Mouse (Mus musculus): ENCODE measurements around the gene Lrmda.
"Not testable (repeated sequence)": the region's sequence is repeated elsewhere in the genome, so short reads cannot be mapped to it uniquely, and the experiment has no call there.

The Lrmda gene

DNA sequence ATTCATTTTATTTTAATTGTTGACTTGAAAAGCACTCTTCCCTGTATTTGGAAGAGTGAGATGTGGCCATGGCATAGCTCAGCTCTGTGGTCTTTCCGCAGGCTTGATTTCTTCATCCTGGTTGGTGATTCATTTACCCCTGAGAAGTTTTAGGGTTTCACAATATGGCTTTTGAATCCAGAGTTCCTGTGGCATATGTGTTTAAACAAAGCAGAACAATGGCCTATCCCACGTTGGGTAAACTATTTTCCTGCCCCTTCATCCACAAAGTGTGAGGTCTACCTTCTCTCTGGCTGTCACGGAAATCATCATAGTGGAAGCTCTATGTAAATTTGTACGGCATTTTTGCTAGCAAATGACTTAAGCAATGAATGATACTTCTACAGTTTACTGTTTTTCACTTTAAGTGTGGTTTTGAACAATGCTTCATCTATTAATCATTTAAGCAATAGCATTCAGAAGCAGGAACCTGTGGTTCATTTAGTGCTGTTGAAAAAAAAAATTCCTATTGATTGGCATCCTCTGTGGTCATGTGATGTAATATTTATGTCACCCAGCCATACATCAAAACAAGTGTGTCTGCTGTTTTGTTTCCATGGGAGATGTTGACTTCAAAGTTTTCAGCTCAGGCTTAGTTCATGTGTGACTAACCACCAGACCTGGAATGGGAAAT is 567.9 kb downstream of the Lrmda start:
- no peak for DNase-seq (ENCODE audit: low spot score)

DNA sequence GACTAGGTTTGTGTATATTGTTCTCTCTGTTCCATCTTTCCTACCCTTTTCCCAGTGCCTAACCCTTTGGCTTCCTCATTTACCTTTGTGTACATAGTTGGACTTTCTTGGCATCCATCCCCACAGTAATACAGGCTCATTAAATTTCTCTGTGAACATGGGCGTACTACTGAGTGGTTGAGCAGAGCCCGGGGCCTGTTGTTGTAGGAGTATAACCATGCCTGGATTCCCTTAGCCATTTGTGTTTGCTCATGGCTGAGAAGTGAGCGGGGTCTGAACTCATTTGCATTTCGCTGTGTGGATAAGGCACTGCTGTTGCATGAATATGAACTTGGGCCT is 568.4 kb downstream of the Lrmda start:
- no peak for DNase-seq (ENCODE audit: low spot score)

DNA sequence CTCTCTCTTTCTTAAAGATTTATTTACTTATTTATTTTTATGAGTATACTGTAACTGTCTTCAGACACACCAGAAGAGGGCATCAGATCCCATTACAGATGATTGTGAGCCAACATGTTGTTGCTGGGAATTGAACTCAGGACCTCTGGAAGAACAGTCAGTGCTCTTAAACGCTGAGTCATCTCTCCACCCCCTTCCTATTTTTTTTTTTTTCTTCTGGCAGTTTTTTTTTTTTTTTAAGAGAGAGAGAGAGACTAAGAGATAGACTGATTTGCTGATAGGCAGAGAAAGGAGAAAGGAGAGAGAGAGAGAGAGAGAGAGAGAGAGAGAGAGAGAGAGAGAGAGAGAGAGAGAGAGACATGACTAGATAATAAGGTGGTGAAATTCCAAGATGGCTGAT is 568.9 kb downstream of the Lrmda start:
- not testable (repeated sequence) for DNase-seq (ENCODE audit: low spot score)

- no peak for DNase-seq (ENCODE audit: low spot score)
These were observed 570.1 kb downstream of the Lrmda start for GRCm38 (mm10) chr14:22589503-22590215.

DNA sequence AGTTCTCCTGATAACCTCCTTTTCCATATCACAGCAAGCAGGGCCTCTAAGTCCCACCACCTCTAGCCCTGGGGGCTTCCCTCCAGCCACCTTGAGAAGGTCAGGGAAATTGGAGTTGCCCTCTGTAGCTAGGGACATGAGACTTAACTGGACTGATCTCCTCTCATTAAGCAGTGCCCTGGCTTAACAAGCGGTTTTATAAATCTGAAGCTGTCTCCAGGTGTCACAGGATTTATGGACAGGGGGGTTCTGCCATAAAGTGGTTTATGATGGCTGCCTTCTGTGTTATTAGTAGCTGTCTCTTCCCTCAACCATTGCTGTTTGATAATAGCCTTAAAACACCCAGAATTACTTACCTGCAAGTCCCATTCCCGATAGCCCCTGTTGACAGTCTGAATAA is 571.7 kb downstream of the Lrmda start:
- no peak for DNase-seq (ENCODE audit: low spot score)

GRCm38 (mm10) chr14:22597508-22597907 is 578.0 kb downstream of the Lrmda start:
- DNase-seq (ENCODE audit: low spot score), result no peak

DNA sequence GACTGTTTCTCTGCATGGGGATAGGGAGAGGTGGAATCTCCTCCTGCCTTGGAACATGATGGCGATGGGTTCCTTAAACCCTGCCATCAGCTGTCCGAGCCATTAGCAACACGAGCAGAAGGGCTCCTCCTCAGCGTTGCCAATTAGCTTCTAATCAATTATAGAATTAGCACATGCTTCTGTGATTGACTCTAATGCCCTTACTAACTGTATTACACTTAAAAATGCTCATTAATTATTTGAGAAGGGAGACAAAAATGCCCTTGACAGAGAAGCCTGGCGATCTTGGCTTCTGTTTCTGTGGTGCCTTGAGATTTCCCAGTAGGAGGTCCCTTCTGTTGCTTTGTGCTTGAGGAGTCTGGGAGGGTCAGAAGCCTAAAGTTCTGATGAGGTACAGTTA is 579.1 kb downstream of the Lrmda start:
- no peak for DNase-seq (ENCODE audit: low spot score)

DNA sequence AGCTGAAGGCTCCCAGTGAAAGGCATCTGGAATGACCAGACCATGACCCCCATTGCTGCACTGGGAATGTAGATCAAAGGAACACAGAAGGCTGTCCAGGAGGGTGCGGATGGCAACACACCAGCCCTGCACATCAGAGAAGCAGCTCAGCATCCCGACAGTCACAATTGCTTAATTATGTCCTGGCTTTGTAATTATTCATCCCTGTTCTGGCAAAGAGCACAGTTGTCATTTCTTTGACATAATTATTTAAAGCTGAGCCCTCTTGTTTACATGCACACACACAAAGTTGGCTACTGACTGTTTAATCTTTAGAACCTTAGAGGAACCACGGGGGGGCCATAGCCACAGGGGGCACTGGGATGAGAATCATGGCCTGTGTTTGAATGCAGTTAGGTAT is 580.7 kb downstream of the Lrmda start:
- no peak for DNase-seq (ENCODE audit: low spot score)

DNA sequence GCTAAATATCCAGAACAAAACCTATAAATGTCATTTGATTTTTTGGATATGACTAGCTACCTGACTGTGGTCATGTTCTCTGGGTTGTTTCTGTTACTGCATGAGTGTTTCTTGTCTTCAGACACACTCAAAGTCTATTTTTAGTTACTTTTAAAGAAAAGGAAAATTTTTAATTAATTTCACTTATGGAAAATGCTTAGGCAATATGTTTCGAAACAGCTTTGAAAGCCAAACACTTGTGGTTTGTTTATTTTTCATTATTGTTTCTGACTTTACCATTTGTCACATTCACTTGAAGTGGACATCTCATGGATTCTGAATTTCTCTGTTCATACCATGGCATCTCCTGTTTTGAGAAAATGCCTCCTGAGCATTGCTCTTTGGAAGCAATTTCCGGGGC is 582.8 kb downstream of the Lrmda start:
- DNase-seq (ENCODE audit: low spot score), result no peak

DNA sequence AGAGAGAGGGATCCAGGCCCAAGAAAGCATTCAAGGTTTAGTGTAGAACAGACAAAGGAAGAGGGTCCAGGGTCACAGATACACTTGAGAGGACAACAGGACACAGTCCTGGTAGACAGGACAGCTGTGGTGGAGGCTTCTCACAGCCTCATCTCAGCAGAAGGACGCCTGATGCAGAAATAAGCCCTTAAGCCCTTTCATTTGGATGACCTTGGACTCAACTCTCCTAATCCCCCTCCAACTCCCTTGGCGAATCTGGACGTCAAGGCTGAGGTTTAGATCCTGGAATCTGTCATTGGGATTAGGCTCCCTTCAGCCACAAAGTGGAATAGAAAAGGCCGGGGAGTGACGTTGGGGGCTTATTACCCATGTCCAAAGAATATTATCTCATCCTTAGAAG is 589.1 kb downstream of the Lrmda start:
- DNase-seq (ENCODE audit: low spot score), result no peak

- no peak for DNase-seq (ENCODE audit: low spot score)
These were observed 590.0 kb downstream of the Lrmda start for GRCm38 (mm10) chr14:22609261-22610245.

DNA sequence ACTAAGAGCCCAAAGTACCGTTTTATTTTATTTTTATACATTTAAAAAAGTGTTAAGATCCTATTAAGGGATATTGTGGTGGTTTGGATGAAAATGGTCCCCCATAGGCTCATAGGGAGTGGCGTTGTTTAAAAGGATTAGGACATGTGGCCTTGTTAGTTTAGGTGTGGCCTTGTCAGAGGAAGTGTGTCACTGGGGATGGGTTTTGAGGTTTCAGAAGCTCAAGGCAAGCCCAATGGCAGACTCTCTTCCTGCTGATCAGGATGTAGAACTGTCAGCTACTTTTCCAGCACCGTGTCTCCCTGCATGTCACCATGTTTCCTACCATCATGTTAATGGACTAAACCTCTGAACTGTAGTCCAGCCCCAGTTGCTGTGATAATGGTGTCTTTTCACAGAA is 591.5 kb downstream of the Lrmda start:
- DNase-seq (ENCODE audit: low spot score), result no peak

DNA sequence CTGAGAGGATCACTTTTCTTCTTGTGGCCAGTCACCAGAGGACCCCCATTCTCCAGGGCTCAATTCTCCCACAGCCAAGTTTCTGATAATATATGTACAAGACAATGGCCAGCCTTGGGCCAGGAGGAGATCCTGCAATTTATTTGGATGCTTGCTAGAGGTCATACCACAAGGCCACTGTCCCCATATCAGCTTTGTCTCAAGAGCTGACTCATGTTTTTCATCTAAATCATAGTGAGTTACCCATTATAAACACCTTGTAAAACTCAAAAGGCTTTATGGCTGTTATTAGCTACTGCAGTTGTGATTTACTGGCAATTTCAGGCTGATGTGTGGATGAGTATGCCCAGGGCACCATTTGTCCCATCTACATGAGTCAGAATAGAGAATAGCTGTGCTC is 600.7 kb downstream of the Lrmda start:
- no peak for DNase-seq (ENCODE audit: low spot score)

GRCm38 (mm10) chr14:22621941-22622340 is 602.4 kb downstream of the Lrmda start:
- DNase-seq (ENCODE audit: low spot score), result no peak

DNA sequence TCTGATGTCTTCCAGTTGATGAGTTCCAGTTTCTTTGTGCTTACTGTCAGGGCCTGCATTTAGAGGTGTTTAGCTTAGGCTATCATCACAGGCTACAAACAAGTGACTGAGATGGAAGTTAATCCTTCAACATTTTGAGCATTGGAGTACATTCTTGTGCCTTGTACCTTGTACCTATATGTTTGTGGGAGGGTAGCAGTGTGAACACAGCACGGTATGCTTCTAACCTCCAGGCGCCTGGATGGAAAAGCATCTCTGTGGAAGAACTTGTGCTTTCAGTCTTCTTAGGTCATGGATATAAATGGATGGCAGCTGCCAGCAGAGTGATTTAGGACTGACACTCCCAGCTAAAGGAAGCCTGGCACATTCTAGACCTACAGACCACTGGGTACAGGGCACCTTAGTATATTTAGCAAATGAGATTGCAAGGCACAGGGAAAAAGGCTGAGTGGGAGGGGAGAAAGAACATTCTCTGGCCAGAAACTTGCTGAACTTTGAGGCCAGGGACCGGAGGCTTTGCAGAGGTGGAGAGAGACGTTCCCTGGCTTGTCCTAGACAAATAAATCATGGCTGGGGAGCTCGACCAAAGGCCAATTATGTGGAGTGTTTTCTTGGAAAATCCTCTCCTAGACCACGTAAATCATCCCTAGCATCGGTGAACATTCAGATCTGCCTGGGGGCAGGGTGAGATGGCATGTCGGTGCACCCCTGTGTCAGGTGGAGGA is 607.8 kb downstream of the Lrmda start:
- no peak for DNase-seq (ENCODE audit: low spot score)

DNA sequence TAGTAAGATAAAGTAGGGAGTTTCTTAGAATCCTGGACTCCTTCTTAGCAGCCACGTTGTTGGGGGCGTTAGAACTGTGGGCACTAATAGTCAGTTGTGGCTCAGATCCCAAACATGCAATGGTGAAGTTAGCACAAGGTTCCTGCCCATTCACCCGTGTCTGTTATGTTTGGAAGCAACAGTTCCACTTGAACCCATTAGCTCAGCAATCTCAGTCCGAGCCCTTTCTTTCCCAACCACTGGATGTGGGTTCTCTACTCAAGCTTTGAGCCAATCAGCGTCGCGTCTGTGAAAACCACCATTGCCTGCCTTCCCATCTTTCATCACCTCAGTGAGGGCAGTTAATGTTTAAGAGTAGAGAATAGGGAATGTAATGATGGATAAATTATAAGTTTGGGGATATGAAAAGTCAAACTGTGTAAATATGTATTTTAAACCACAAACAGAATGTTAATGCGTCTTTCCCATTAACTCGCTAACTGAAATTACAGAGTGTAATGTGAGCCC is 610.9 kb downstream of the Lrmda start:
- DNase-seq (ENCODE audit: low spot score), result no peak

DNA sequence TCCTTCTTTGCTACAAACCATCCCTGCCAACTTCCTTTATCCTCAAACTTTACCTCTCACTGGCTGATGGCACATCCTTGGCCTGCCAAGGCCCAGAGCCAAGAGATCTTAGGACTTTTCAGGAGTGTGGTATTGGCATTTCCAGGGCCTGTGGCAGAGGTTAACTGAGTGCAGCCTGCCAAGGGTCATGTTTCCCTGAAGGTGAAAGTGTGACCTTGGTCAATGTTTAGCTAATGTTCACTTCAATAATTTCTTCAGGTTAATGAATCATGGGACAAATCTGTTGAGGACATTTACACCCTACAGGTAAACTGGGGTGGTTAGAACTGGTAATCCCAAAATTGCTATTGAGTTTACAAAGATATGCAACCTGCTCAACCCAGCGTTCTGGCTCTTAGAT is 614.1 kb downstream of the Lrmda start:
- DNase-seq (ENCODE audit: low spot score), result no peak

- no peak for DNase-seq (ENCODE audit: low spot score)
These were observed 624.0 kb downstream of the Lrmda start for GRCm38 (mm10) chr14:22643494-22643893.

DNA sequence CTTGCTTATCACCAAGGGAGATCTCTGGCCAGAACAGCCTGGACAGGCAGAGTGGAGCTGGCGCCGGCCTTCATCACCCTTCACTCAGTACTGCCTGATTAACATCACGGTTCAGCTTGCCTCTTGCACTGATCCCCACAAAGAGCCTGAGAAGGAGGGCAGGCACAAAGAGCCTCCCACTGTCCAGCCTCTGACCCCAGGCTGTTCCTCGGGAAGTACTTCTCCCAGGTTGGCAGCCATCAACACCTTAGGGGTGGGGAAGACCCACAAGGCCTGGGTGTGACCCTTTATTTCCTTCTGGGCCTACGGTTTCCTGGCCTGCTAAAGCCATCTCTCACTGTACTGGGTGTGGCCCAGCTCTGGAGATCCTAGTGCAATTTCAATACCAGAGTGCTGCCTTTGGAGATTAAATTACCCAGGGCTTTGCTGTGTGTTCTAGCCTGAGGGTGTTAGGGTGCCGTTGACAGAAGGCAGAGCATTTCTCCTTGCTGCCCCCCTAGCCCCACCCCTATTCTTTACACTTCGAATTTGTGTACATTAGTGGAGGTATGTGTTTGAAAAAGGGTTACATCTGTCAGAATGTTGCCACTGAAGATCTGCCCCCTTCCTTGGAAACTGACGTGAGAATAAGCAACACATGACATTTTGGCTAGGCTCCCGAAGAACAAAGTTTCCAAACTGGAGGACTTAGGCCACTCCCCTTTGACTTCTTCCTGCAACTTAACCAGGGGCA is 628.5 kb downstream of the Lrmda start:
- DNase-seq (ENCODE audit: low spot score), result no peak

DNA sequence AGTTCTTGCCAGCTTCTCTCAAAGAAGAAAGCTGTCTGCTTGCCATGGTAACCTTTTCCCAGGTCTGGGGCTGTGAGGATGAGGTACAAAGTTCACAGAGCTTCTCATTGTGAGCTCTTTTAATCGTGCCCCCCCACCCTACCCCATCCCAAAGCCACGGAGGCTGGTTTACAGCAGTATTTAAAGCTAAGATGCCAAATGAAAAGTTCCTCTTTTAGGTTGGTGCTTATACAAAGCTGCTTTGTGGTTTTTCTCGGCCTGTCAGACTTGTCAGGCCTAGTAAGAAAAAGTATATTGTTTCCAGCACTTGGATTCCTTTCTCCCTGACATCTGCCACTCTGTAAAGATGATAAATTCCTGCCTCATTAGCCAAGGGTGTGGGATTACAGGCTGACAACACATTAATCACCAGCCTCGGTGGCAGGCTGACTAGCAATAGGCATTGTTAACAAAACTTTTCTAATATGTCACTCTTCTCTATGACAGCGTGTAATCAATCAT is 629.9 kb downstream of the Lrmda start:
- no peak for DNase-seq (ENCODE audit: low spot score)
